Mouse (Mus musculus): ENCODE measurements at regions not wholly inside any gene's neighbourhood (a gene's known extent, or its start where the extent isn't known, plus 50 kb on each side); places are given as distances from the start of the nearest gene placed in this dataset.
A peak's percentile ranks its signal among the peaks of the same experiment; 100 is the strongest.

DNA sequence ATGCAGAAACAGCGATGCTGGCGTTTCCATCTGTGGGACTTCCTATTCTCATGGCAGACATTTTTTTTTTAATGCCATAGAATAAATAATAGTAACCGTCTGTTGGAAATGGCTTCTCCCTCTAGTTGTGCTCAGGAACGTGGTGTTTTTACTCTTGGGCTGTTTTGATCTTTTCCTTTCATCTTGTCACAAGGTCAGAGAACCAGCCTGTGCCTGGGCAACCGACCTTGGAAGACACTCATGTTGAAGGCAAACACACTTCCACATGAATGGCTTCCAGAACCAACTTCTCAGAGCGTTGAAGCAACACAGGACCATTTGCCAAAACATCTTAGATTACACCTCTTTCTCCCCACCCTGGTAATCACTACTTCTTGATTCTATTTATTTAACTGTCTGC lies 137.9 kb upstream of the Mast4 start:
- DNase-seq (ENCODE audit: low read depth, low spot score), result no peak

GRCm38 (mm10) chr13:103470141-103470540 lies 135.8 kb upstream of the Mast4 start:
- no peak for DNase-seq (ENCODE audit: low read depth, low spot score)

DNA sequence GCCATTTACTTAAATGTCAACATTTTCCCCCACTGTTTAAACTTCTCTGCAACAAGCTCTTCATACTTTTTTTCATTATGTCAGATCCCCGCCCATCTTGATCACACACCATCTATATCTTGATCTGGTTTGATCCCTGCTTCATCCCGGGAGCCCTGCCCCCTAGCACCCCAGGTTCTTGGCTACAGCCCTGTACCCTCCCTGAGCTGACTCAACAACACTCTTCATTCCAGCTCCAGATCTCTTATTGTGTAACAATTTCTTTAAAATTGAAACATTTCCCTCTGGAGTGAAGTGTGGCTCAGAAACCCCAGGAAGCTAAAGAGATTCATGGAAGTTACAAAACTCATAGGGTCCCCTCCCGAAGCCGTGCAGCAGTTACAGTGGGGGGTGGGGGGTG lies 126.2 kb upstream of the Mast4 start:
- no peak for DNase-seq (ENCODE audit: low read depth, low spot score)

GRCm38 (mm10) chr13:103459486-103460147 lies 125.3 kb upstream of the Mast4 start:
- DNase-seq (ENCODE audit: low read depth, low spot score), result no peak

GRCm38 (mm10) chr13:103452837-103453236 lies 118.5 kb upstream of the Mast4 start:
- no peak for DNase-seq (ENCODE audit: low read depth, low spot score)

- DNase-seq (ENCODE audit: low read depth, low spot score), result peak; percentile 85
Measured at GRCm38 (mm10) chr13:103430589-103430988, 96.3 kb upstream of the Mast4 start.

DNA sequence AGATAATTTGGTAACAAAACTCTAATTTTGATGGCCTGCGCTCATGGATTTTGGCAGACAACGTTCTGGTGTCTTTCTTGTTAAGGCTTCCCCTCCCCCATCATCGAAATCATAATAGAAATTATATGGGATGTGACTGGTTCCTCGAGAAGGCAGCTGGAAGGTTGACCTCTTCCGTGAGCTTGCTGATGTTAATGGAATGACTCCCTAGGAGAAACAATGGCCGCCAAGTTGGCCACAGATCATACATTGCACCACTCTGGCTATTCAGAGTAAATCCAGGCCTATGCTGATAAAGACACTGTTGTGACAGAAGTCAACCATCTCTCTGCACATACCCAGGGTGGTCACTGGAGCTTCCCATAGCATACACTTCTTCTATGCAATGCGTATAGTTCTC lies 89.7 kb upstream of the Mast4 start:
- no peak for DNase-seq (ENCODE audit: low read depth, low spot score)

- DNase-seq (ENCODE audit: low read depth, low spot score), result no peak
Measured at GRCm38 (mm10) chr13:103423417-103423816, 89.1 kb upstream of the Mast4 start.

- no peak for DNase-seq (ENCODE audit: low read depth, low spot score)
Measured at GRCm38 (mm10) chr13:103422997-103423396, 88.7 kb upstream of the Mast4 start.

DNA sequence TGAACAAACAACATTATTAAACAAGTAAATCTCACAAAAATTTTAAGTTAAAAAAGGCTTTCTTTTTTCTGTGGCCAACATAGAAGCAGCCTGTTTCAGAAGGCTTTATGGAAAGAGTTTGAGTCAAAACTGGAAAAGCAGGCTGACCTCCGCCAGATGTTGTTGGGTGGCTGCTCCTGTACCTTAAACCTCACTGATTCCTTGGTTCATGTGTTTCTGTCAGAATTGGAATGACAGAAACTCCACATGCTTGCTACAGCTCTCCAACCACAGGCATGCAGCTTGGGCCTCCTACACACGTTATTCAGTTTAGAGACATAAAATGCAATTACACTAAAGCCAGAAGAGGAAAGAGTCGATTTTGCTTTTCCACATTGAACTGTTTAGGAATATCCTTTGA lies 84.8 kb upstream of the Mast4 start:
- DNase-seq (ENCODE audit: low read depth, low spot score), result no peak

DNA sequence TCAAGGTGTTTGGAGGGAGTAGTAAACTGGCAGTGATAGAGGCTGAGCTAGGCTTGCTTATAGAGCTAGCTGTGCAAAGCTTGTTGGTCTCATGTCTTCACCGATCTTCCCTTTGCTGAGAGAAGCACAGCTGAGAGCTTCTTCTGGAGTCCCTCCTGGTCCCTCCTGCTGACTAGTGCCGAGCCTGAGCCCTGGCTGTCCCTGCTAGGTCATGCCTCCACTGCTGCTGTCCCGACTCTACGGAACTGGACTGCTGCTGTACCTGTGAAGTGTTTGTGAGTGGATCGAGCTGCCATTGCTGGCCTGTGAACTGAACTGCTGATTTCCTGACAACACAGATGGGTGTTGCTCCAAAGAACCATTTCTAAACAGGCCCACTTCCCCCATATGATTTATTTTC lies 83.0 kb upstream of the Mast4 start:
- DNase-seq (ENCODE audit: low read depth, low spot score), result no peak

DNA sequence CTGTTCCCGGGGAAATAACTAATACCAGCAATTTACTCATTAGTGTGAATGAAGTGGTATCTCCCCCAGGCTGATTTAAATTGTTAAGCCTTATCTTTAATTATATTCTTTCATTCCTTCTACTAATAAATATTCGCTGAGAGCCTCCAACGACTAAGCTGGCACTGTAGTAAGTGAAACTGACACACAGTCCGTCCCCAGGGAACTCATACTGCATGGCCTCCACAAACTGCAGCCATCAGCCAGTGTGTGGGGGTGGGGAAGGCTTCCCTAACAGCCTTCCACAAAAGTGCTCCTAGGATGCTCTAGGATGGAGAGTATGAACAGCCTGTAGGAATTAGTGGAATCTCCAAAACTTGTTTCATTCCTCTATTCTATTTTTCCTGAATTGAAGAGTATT lies 81.0 kb upstream of the Mast4 start:
- DNase-seq (ENCODE audit: low read depth, low spot score), result no peak

- no peak for DNase-seq (ENCODE audit: low read depth, low spot score)
Measured at GRCm38 (mm10) chr13:103412566-103412965, 78.3 kb upstream of the Mast4 start.

- peak; percentile 53 for DNase-seq (ENCODE audit: low read depth, low spot score)
Measured at GRCm38 (mm10) chr13:103409286-103409685, 75.0 kb upstream of the Mast4 start.

DNA sequence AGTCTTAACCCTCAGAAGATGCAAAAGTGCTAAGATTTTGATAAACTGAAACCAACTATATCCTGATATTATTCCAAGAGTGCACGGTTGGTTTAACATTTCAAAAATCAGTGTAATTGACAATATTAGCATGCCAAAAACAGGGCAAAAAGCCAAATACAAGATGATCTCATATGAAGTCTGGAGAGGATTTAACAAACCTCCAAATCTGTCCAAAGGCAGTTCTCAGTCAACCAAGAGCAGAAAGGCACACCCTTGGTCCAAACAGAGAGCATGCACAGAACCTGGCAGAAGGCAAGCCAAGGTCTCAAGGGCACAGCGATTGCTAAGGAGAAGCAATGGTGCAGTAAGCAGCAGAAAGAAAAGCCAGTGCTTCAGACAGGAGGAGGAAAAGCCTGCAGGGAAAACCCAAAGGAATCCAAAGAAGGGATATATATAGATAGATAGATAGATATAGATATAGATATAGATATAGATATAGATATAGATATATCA lies 62.3 kb upstream of the Mast4 start:
- no peak for DNase-seq (ENCODE audit: low read depth, low spot score)

- DNase-seq (ENCODE audit: low read depth, low spot score), result no peak
Measured at GRCm38 (mm10) chr13:103396099-103396498, 61.8 kb upstream of the Mast4 start.

DNA sequence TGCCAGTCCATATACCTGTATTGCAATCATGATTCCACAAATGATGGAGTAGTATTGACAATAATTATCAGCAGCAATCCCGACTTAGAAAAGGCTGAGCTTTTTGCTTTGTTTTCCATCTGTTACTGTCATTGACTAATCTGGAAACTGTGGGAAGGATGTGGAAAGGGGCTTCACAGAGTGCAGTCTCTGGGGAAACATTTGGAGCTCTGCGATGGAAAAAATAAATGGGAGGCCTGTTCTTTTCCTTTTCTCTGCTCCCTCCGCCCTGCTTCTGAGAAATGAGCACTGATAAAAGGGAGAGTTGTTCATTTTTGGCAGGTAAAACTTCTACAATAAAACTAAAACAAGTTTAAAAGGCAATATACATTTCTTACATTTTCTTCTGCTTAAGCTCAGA lies 58.3 kb upstream of the Mast4 start:
- no peak for DNase-seq (ENCODE audit: low read depth, low spot score)

DNA sequence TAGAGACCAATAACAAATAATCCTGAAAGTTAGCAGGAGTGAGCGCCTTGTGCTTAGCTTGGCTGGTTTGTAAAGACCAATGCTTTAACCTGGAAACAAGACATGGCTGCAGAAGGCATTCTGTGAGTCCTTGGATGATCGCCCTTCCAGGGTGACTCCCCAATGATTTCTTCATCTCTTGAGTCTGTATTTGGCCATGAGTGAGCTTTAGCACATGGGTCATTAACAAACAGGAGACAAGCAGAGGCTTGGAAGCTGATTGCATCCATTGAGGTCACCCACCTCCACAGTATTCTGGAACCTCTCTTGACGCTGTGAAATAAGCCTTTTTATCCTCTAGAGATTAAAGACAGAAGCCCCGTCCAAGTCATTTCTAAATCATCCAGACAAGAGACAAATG lies 57.1 kb upstream of the Mast4 start:
- no peak for DNase-seq (ENCODE audit: low read depth, low spot score)

DNA sequence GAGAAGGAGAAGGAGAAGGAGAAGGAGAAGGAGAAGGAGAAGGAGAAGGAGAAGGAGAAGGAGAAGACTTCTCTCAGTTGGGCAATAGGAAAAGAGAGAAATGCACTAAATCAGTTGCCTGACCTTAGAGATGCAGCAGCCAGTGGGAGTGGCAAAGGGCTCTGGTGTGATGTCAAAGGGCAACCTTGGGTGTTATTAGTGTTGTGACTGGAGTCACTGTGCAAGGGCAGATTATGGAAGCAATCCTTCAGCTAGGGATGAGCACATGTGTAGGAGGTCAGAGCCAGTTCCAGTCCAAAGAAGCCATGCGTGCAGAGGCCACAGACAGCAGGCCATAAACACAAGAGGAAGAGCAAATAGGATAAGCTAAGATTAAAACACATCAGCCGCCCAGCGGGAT lies 56.7 kb upstream of the Mast4 start:
- no peak for DNase-seq (ENCODE audit: low read depth, low spot score)

DNA sequence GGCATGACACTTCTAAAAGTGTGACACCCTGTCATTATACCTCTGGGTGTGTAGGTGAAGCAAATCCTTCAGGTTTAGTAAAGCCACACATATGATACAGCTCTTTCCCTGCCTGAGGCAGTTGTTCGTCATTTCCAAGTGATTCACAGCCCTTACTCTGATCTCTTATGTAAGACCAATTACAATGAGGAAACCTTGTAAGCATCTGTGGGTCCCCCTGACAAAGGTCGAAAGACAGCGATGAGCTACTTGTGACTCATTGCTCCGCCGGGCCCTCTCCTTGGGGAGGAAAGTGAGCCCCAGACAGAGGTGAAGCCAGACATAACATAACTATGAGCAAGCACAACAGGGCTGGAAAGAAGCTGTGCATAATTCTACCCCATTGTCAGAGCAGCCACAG lies 52.7 kb upstream of the Mast4 start:
- DNase-seq (ENCODE audit: low read depth, low spot score), result peak; percentile 3
